Mouse (Mus musculus): ENCODE measurements around the gene Ncaph2.

- TF ChIP-seq CTCF (IDR thresholded peaks at IDR 0.05; ENCODE audit: low read depth, low read length) = no peak
- no peak for TF ChIP-seq POLR2A (IDR thresholded peaks at IDR 0.05; ENCODE audit: borderline replicate concordance, low read depth, low read length)
These were observed 17.0 kb downstream of the Ncaph2 start for GRCm38 (mm10) chr15:89372536-89372935.

All from bone marrow macrophage, adult 2 months (primary cell).